Mouse (Mus musculus) activated CD4-positive, CD25-positive, alpha-beta regulatory T cell, adult 4 months (primary cell): ENCODE measurements around the gene Dusp3. TPM values are rescaled to one million over a fixed set of nuclear protein-coding genes. Genes with fewer than 3 reads are reported as not detected.
"Not testable (repeated sequence)": the region's sequence is repeated elsewhere in the genome, so short reads cannot be mapped to it uniquely, and the experiment has no call there.

ENCODE experiments used
- ATAC-seq: one replicate; pipeline ENCODE4 v1.8.0; 2017
- polyA plus RNA-seq, 2 experiments: library from polyadenylated mRNA; unstranded; fragments of 100-300 nt; shearing (Covaris generic); gene quantifications; one replicate each; pipeline ENCODE4 v1.2.1; 2017

The Dusp3 gene
- polyA plus RNA-seq, 2 experiments from 2014 or later, result 1.3 to 1.9 TPM

- ATAC-seq, result no peak
Observed at GRCm38 (mm10) chr11:102010140-102010539, 23.3 kb upstream of the Dusp3 start.

- ATAC-seq, result no peak
Observed at GRCm38 (mm10) chr11:102008954-102009637, 22.3 kb upstream of the Dusp3 start.

GRCm38 (mm10) chr11:102008372-102008771, 21.6 kb upstream of the Dusp3 start:
- ATAC-seq, result no peak

- no peak for ATAC-seq
Observed at GRCm38 (mm10) chr11:102006688-102007087, 19.9 kb upstream of the Dusp3 start.

GRCm38 (mm10) chr11:102006271-102006670, 19.5 kb upstream of the Dusp3 start:
- no peak for ATAC-seq

GRCm38 (mm10) chr11:102004251-102004650, 17.4 kb upstream of the Dusp3 start:
- ATAC-seq, result no peak

GRCm38 (mm10) chr11:101999466-101999865, 12.7 kb upstream of the Dusp3 start:
- no peak for ATAC-seq

- ATAC-seq, result no peak
Observed at GRCm38 (mm10) chr11:101998258-101998657, 11.4 kb upstream of the Dusp3 start.

GRCm38 (mm10) chr11:101995938-101996337, 9.1 kb upstream of the Dusp3 start:
- no peak for ATAC-seq

GRCm38 (mm10) chr11:101994100-101994499, 7.3 kb upstream of the Dusp3 start:
- no peak for ATAC-seq

- ATAC-seq, result no peak
Observed at GRCm38 (mm10) chr11:101992411-101992810, 5.6 kb upstream of the Dusp3 start.

GRCm38 (mm10) chr11:101991813-101992212, 5.0 kb upstream of the Dusp3 start:
- ATAC-seq, result no peak

GRCm38 (mm10) chr11:101990244-101990643, 3.4 kb upstream of the Dusp3 start:
- ATAC-seq, result no peak

GRCm38 (mm10) chr11:101985990-101986389, 823 bp downstream of the Dusp3 start:
- no peak for ATAC-seq

GRCm38 (mm10) chr11:101985450-101985849, 1.4 kb downstream of the Dusp3 start:
- not testable (repeated sequence) for ATAC-seq

GRCm38 (mm10) chr11:101984054-101985025, 2.5 kb downstream of the Dusp3 start, which contains the start of gene Cfap97d1:
Gene Cfap97d1, plus strand, starts transcription at chr11:101984279.
- peak; percentile 46 for ATAC-seq

- ATAC-seq, result no peak
Observed at GRCm38 (mm10) chr11:101983431-101983921, 3.3 kb downstream of the Dusp3 start.

- ATAC-seq, result no peak
Observed at GRCm38 (mm10) chr11:101982981-101983411, 3.8 kb downstream of the Dusp3 start.

GRCm38 (mm10) chr11:101981850-101982249, 5.0 kb downstream of the Dusp3 start:
- ATAC-seq, result no peak

GRCm38 (mm10) chr11:101980603-101981157, 6.1 kb downstream of the Dusp3 start:
- ATAC-seq, result no peak

- ATAC-seq, result no peak
Observed at GRCm38 (mm10) chr11:101979140-101979539, 7.7 kb downstream of the Dusp3 start.

- ATAC-seq, result no peak
Observed at GRCm38 (mm10) chr11:101976949-101977348, 9.9 kb downstream of the Dusp3 start.

GRCm38 (mm10) chr11:101974923-101975322, 11.9 kb downstream of the Dusp3 start:
- no peak for ATAC-seq
